Mouse (Mus musculus) induced T-regulatory cell, adult 2 months (primary cell): ENCODE data around the gene Katnbl1.
"Not testable (repeated sequence)": the region's sequence is repeated elsewhere in the genome, so short reads cannot be mapped to it uniquely, and the experiment has no call there.

Source experiments
- DNase-seq: peaks from one replicate; pipeline ENCODE4 v3.0.0-alpha.2; 2012; ENCODE audit warnings: low read depth

Katnbl1 gene

DNA sequence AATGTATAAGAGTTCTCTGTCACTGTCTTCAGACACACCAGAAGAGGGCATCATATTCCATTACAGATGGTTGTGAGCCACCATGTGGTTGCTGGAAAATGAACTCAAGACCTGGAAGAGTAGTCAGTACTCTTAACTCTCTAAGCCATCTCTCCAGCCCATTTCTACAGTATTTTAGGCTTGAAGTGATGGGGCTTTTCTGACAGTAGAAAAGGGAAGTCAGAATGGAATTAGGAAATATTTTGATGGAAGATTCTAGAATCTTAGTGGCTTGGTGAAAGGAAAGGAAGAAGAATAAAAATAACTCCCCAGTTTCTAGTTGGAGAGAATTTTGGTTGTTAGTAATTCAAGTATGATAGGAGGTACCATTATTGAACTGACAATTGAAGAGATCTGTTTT lies 14.9 kb downstream of the Katnbl1 start:
- DNase-seq = no peak

DNA sequence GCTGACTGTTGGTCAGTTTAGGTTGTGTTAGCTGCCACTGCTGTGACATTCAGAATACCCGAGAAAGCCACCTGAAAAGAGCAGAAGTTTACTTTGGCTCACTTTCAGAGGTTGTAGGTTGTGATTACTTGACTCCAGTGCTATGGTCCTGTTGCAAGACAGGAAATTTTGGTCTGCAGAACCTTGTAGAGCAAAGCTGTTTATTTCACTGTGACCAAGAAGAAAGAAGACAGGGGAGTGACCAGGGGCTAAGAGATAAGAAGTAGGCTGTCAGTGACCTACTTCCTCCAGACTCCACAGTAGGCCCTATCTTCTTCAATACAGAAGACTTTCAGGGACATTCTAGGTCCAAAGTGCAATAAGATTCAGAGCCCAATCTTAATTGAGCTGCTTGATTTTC lies 17.6 kb downstream of the Katnbl1 start:
- DNase-seq = no peak

DNA sequence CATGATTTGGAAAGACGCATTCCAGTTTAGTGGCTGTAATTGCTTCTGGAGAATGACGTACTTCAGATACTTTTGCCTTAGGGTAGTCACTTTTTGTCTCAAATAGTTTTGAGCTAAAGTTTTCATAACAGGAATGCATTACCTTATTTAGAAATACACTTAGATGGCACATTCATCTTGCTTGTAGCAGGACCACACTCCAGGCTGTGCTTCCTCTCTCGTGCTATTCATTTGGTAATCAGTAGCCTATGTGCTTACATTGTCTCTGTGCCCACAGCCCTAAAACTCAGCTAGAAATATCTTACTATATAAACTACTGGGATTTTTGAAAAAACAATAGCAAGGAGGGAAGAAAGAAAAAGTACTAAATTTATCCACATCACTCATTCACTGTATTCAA lies 28.0 kb downstream of the Katnbl1 start:
- no peak for DNase-seq

DNA sequence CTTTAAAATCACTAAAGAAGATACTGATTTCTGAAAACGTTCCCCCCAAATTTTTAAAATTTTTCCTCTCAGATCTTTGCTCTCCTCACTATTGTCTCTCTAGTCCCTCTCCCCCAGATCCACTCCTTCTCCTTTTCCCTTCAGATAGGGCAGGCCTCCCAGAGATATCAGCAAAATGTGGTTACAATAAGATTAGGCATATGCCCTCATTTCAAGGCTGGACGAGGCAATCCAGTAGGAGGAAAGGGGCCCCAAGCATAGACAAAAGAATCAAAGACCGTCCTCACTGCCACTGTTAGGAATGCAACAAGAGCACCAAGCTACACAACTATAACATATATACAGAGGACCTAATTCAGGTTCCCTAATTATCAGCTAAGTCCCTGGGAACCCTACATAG lies 46.3 kb downstream of the Katnbl1 start:
- DNase-seq = no peak

DNA sequence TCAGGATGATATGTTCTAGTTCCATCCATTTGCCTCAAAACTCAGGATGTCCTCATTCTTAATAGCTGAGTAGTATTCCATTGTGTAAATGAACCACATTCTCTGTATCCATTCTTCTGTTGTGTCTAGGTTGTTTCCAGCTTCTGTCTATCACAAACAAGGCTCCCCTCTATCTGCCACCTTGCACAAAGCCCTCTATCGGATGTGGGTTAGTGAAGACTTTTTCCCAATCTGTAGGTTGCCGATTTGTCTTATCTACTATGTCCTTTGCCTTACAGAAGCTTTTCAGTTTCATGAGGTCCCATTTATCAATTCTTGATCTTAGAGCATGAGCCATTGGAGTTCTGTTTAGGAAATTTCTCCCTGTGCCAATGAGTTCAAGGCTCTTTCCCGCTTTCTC lies 49.5 kb downstream of the Katnbl1 start:
- not testable (repeated sequence) for DNase-seq

DNA sequence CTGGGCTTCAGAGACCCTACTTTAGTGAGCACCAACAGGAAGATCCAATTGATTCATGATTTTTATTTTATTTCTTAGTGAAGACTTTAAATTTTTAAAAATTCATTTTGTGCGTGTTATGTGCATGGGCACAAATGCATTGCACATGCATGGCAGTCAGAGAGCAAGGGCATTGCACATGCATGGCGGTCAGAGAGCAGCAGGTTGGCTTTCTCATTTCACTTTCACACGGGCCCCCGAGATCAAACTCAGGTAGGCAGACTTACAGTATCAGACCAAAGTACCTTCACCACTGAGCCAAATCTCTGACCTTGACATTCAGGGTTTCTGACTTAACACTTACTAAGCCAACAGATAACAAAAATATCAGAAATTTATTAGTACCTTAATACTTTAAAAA lies 50.7 kb downstream of the Katnbl1 start:
- DNase-seq = no peak

DNA sequence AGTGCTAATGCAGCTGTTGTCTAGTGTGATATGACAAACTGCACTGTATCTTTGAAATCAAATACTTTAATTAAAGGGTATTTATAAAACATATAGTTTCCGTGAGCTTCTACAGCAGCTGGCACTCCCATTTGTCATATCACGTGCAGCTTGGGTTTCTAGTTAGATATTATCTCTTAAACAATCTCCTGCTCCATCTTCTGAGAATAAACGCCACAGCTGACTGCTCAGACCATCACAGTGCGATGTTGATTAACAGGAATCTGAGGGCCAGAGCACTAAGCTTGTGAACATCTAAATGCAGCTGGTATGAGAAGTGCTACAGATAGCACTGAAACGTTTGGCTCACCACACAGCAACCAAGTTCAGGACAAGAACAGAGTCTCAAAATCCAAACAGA lies 51.4 kb downstream of the Katnbl1 start:
- DNase-seq = no peak

DNA sequence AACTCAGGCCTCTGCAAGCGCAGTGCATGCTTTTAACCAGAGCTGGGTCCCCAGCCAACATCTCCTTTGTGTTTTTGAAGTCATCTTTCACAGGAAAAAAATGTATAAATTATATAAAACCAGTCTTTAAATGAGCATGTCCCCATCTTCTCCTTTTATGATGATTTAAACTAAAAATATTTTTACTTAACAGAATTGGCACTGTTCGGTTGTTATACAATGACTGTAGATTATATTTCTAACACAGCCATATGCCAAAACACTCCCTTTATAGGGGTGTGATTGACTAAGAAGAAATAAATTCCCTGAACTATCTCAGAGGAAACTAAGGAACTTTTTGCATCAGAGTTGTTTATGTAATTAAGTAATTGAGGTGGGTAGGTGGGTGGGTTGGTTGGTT lies 53.5 kb downstream of the Katnbl1 start:
- DNase-seq = no peak

DNA sequence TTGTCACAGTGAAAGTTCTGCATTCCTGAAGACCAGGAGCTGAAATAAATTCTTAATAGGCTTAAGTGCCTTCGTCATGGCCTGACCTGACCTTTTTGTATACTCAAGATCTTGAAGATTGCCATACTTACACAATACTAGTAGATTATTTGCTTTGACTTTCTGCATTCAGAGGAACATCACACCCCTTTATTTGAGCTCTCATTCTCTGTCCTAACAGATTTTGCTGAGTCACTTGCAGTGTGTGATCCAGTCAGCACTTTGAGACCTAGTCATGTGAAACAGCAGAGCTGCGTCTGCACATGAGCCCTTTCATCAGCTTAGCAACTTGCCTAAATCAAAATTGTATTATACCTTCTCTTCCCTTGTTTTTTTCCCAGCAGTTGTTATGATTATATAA lies 54.3 kb downstream of the Katnbl1 start:
- no peak for DNase-seq

DNA sequence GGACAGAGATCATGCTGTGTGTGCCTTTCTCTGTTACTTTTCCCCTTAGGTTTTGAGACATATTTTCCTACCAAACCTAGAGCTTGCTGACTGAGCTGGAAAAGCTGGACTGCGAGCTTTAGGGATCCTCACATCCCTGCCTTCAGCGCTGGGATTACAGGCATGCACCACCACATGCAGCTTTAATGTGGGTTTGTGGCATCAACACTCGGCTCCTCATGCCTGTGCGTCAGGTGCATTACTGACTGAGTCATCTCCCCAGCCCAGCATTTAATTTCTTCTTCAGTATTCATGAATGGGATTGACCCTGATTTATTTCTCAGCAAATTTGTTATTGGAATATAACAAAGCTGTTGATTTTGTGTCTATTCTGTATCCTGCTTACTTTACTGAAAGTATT lies 57.3 kb downstream of the Katnbl1 start:
- no peak for DNase-seq

DNA sequence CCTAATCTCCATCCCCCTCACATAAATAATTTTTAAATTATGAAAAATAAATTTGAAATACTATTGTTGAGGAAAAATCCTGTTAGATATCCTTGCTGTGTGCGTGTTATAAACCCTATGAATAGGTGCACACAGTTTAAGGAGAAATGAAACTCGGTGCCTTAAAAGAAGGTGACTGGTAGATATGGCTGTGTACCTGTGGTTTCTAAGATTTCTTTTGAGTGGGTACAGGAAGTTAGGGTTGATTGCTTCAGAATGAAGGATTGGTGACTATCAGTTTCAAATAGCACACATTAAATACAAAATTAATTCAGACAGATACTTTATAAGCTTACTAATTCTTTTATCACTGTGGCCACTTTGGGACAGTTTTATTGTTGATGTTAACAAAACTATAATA lies 58.6 kb downstream of the Katnbl1 start:
- DNase-seq = no peak

DNA sequence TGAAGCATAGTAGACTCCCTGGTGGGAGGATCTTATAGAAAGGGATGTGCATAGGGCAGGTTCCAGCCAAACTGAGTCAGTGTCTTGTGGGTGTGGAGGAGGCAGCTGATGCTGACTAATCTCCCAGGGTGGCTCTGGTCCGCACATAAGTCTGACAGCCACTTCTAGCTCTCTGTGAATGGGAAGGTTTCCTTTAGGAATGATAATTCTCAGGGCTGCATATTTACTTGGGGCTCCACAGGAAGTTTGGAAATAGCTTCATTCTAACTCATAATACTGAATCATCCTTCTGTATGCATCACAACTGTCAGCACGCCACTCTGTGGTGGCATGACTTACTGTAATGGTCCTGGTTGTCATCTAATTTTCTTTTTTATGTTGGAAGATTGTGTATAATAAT lies 64.5 kb downstream of the Katnbl1 start:
- no peak for DNase-seq

DNA sequence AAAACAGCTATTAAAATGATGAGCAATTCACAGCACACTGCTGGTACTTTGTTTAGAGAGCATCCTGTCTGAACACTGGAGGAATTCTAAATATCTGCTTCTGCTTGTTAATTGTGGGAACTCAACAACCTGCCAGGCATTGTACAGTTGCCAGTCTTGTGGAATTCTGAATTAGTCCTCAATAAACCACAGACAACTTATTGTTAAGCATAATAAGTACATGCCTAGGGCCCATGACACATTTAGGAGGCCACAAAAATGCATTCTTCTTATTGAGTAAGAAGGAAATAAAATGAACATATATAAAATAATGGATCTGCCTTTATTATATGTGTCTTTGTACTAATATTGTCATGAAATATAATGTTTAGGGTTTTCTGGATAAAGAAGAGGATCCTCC lies 66.5 kb downstream of the Katnbl1 start:
- no peak for DNase-seq

DNA sequence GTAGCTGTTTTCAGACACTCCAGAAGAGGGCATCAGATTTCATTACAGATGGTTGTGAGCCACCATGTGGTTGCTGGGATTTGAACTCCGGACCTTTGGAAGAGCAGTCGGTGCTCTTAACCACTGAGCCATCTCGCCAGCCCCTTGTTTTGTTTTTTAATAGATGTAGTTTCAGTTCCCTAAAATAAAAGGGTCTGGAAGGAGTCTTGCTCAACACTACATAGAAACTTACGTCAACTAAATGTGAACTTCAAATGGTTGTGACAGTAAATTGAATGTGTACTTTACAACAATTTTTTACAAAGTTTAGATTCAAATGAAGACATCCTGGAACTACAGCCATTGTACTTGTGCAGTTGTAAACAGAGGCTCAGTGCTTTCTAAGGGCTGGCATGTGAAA lies 69.0 kb downstream of the Katnbl1 start:
- DNase-seq = not testable (repeated sequence)

DNA sequence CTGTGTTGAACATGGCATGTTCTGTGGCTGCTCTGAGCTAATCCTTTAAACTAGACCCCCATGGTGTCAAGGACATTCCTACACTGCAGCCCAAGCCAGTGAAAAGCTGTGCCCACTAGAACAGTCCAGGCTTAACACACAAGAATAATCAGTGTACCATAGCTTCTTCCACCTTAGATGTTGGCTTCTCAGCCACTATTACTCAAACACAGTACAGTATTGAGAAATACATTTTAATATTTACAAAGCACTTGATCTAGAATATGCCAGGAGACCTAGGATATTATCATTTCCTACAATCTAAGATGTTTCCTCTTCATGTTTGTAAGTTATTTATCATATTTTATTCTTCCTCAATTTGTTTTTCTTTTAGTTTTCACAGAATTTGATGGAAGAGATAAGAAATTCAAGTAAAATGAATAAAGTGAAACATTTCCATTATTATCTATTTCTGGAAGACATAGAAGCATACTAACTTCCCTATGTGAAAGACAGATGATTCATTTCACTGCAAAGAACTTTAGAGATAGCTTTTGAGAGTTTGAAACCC lies 69.6 kb downstream of the Katnbl1 start:
- DNase-seq = no peak

DNA sequence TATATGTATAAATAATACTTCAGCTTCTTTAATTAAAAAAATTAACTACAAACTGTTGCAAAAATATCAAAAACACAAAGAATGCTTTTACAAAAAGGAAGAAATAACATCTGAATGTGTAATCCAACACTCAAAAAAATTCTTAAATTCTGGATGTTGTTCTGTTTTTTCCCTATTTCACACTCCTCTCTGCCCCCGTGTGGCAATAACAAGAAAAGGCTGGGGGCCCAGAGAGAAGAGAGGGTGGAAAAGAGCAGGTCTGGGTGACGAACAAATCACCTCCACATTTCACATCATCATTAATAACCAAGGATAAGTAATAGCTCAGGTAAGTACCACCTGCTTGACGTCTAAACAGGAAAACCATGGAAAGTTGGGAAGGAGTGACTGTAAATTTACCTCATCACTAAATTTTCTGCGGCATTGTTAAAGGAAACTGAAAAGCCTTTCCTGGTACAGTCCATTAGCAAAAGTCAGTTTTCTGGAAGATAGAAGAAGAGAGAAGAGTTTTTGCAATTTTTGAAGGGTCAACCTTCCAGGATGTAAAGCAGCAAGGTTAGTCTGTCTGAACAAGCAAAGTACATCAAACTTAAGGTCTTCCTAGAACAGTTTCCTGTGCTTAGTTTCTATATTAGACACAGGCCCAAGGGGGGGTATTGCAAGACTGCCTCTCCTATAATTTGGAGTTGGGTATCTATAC lies 70.7 kb downstream of the Katnbl1 start:
- peak; percentile 67 for DNase-seq

DNA sequence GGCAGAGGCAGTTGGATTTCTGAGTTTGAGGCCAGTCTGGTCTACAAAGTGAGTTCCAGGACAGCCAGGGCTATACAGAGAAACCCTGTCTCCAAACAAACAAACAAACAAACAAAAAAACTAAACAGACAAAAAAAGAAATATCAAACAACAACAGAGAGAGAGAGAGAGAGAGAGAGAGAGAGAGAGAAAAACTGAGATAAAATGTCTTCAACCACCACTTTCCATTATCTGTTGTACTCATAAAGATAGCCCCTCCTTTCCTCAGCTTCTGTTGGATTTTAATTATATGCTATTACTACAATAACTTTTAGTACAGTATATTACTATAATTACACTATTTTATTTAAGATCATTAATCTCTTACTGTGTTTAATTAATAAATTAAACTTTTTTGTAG lies 73.5 kb downstream of the Katnbl1 start:
- not testable (repeated sequence) for DNase-seq

DNA sequence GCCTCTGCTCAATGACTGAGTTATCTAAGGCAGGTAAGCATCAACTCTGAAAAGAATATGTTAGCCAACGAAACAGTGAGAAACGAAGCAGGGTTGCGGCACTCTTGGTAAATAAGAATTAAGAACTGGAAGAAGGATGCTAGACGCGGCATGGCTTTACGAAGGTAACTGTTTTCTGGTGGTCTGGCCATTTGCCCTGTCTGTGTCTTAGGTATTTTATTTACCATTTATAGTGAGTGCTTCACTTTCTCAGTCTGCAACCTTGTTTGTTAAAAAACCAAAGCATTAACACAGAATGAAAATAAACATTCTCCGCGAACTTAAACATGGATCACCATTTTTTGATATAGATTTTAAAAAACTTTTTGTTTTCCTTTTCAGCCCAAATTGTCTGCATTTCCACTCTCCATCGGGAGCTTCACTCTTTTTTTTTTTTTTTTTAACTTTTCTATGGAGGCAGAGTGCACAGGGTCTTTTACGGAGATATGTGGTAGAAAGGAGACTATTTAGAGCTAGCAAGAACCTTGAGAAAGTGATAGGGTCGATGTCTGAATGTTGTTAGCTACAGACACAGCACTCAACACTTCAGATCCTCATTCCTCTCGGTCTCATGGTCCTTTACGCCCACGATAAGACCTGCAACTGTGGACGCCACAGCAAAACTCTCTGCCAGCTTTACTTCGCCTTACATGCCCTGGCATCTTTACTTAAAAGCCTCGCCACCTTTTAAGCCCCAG lies 75.3 kb downstream of the Katnbl1 start:
- DNase-seq = no peak

DNA sequence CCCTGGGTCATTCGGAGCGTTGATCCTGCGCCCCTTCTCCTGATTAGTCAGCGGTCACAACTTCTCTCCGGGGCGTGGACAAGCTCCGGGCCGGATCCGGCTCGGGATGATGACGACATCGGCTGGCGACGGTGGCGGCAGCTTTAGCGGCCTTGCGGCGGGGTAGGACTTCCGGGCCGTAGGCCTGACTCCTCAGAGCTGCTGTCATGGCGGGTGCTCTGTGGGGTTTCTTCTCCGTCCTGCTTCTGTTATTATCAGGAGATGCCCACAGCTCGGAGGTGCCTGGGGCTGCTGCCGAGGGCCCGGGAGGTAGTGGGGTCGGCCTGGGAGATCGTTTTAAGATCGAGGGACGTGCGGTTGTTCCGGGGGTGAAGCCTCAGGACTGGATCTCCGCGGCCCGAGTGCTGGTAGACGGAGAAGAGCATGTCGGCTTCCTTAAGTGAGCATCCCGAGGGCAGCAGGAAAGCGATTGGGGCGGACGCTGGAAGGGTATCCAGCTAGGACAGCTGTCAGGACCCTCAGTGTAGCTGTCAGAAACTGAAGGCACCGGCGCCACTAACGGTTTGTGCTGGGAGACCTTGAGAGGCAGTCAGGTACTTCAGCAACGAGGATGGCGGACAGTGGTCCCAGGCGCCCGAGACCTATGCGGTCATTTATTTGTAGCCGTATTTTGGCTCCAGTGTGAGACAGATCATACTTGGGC lies 76.0 kb downstream of the Katnbl1 start, which contains the start of gene Emc7:
Gene Emc7 (plus strand): TSS at position 136 of the 703 bp plus-strand sequence.
- peak; percentile 95 for DNase-seq

DNA sequence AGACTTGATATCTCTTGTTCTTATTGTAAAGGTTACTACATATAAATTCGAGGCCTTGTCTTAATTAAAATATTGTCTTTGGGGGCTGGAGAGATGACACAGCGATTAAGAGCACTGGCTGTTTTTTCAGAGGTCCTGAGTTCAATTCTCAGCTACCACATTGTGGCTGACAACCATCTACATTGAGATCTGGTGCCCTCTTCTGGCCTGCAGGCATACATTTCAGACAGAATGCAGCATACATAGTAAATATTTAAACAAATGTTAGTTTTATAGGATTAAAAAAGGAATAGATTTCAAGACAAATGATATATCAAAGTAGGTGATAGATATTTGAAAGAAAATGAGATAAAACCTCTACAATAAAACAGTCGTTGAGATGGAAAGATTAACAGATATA lies 81.5 kb downstream of the Katnbl1 start:
- DNase-seq = no peak
